Mouse (Mus musculus) WW6 (cell line): Measurements from ENCODE around the gene Hsdl2.
"Not testable (repeated sequence)": the region's sequence is repeated elsewhere in the genome, so short reads cannot be mapped to it uniquely, and the experiment has no call there.

Source experiments
- DNase-seq: peaks from one replicate; pipeline ENCODE4 v3.0.0-alpha.2; 2013; ENCODE audit warnings: low read depth, low spot score

Hsdl2 gene

GRCm38 (mm10) chr4:59565571-59566188 lies 15.7 kb upstream of the Hsdl2 start:
- no peak for DNase-seq

- DNase-seq: no peak
Measured at GRCm38 (mm10) chr4:59567576-59568260, 13.6 kb upstream of the Hsdl2 start.

GRCm38 (mm10) chr4:59569538-59569937 lies 11.8 kb upstream of the Hsdl2 start:
- no peak for DNase-seq

- not testable (repeated sequence) for DNase-seq
Measured at GRCm38 (mm10) chr4:59570519-59570918, 10.8 kb upstream of the Hsdl2 start.

GRCm38 (mm10) chr4:59572521-59573118 lies 8.7 kb upstream of the Hsdl2 start:
- no peak for DNase-seq

GRCm38 (mm10) chr4:59575184-59575958 lies 6.0 kb upstream of the Hsdl2 start:
- no peak for DNase-seq

- no peak for DNase-seq
Measured at GRCm38 (mm10) chr4:59580495-59581281, 675 bp upstream of the Hsdl2 start.

GRCm38 (mm10) chr4:59582186-59582585 lies 823 bp downstream of the Hsdl2 start:
- no peak for DNase-seq

- no peak for DNase-seq
Measured at GRCm38 (mm10) chr4:59585097-59585496, 3.7 kb downstream of the Hsdl2 start.

- no peak for DNase-seq
Measured at GRCm38 (mm10) chr4:59587215-59587871, 6.0 kb downstream of the Hsdl2 start.

GRCm38 (mm10) chr4:59587872-59588226 lies 6.5 kb downstream of the Hsdl2 start:
- no peak for DNase-seq

- DNase-seq: no peak
Measured at GRCm38 (mm10) chr4:59594614-59595013, 13.3 kb downstream of the Hsdl2 start.

- no peak for DNase-seq
Measured at GRCm38 (mm10) chr4:59596556-59596955, 15.2 kb downstream of the Hsdl2 start.

GRCm38 (mm10) chr4:59602704-59603103 lies 21.3 kb downstream of the Hsdl2 start:
- DNase-seq: no peak

- DNase-seq: no peak
Measured at GRCm38 (mm10) chr4:59604892-59605291, 23.5 kb downstream of the Hsdl2 start.

- no peak for DNase-seq
Measured at GRCm38 (mm10) chr4:59605501-59605900, 24.1 kb downstream of the Hsdl2 start.

GRCm38 (mm10) chr4:59610411-59610810 lies 29.0 kb downstream of the Hsdl2 start:
- no peak for DNase-seq

- DNase-seq: no peak
Measured at GRCm38 (mm10) chr4:59614986-59615385, 33.6 kb downstream of the Hsdl2 start.

- DNase-seq: no peak
Measured at GRCm38 (mm10) chr4:59619611-59620245, 38.4 kb downstream of the Hsdl2 start.

- no peak for DNase-seq
Measured at GRCm38 (mm10) chr4:59625676-59625997, 44.3 kb downstream of the Hsdl2 start.
